Mouse (Mus musculus): Measurements from ENCODE around the gene C8g.
A peak's percentile ranks its signal among the peaks of the same experiment; 100 is the strongest.

C8g gene

DNA sequence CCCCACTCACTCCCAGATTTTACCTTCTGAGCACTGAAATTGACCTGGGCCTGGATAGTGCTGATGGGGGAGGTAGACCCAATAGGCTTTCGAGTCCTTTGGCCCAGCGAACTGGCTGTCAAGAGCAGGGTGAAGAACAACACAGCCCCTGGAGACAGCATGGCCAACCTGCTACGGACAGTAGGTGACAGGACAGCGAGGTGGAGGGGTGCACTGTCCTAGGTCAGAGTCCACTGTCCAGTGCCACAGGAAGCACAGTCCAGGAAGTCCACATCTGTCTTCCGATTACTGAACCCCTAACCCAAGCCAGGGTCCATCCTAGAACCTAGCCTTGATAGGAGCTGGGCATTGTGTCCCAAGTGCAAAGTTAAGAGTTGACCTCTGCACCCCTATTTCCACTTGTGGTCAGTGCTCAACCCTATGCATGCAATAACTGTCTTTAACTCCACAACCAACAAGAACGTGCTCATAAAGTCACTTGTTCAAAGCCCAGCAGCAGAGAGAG is 1.4 kb downstream of the C8g start:
- DNase-seq = no peak

DNA sequence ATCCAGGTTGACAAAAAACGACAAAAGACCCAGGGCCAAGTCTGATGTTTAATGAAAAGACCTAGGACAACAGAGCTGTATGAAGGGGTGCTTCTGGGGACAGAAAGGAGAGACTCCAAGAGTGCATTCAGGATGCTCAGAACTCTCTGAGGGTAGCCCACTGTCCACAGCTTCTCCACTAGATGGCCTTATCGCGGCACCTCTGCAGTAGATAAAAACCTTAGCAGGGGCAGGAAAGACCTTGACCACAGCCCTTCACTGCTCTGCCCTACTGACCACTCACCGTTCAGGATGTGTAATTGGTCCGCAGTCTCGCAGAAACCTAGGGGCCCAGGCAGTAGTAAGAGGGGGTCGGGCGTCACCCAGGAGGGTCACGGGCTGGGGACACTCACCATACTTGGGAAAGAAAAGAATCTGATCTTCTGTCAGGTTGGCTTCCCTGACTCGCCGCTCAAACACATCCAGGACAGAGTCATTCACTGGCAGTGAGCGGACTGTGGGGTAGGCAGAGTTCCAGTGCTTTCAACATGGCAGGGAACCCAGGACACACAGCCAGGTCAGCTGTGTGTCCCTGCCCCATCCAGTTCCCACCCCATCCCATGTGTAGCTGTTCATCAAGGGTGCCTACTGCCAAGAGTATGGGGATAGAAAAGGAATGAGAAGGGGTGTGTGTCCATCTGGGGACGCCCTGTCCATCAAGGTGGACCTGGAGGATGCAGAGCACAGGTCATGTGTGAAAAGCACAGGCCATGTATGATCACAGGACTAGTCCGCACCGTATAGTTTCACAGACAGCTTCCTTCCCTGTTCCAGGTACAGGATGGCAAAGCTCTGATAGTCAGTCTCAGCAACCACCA is 2.7 kb downstream of the C8g start:
- DNase-seq = peak; percentile 59

DNA sequence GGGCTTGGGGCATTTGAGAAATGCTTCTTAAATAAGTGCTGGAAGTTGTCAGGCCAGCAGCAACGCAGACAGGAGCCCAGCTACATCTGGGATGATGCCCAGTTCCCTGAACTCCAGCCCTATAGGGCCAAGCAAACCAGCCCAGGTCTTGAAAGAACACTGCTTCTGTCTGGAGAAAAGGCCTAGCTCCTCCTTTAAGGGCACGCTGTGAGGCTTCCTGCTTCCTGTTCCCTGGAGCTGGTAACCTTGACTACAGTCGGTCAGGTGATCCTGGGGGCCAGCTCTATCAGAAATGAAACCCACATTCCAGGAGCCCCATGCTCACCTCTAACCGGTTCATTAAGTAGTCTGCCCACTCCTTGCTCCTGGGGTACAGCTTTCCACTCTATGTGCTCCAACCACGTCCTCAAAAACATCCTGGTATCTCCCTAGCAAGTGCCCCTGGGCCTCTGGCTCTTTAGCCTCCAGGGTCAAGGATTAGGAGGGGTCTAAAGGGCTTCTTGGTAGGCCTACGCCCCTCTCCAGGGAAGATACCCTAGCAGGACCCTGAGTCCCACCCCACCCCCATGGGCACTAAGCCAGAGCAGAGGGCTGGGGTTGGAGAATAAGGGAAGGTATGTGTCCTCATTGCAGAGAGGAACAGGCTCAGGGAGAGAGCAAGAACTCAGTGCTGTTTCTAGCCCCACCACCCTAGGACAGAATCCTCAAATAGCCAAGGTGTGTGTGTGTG is 3.5 kb downstream of the C8g start:
- peak; percentile 65 for DNase-seq

DNA sequence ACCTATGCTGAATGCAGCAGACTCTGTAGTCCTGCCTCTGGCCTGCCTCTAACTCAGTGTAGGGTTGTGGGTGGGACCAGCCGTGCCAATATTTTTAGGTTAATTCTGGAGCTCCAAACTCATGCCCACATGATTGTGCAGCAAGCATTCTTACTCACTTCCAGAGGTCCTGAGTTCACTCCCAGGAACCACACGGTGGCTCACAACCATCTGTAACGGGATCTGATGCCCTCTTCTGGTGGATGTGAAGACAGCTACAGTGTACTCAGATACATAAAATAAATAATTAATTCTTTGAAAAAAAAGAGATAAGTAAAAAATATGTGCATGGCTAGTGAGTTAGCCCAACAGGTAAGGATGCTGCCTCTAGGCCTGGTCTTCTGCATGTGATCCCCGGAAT is 5.1 kb downstream of the C8g start:
- peak; percentile 76 for DNase-seq

DNA sequence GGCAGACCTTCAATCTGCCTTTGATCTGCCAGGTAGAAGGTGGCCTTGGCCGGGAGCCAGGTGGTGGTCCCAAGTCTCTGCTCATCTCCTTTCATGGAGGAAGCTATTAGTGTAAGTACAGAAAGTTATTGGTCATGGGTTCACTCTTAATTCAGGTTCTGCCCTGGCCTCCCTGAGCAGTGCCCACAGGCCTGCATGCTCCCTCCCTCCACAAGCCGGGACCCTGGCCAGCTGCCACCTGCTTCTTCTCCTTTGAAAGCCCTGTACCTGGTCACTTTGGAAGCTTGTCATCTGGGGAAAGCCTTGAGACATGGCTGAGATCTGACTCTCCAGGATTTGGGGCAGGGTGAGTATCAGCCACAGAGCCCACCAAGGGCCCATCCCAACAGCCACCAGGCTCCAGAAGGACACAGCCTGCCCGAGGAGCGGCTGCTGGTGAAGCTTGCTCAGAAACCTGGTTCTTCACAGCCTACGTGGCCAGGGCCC is 8.0 kb downstream of the C8g start, which contains the start of gene Lcn12:
TSS of gene Lcn12 (minus strand) at position 436 of the 486 bp plus-strand sequence.
- DNase-seq = peak; percentile 85

DNA sequence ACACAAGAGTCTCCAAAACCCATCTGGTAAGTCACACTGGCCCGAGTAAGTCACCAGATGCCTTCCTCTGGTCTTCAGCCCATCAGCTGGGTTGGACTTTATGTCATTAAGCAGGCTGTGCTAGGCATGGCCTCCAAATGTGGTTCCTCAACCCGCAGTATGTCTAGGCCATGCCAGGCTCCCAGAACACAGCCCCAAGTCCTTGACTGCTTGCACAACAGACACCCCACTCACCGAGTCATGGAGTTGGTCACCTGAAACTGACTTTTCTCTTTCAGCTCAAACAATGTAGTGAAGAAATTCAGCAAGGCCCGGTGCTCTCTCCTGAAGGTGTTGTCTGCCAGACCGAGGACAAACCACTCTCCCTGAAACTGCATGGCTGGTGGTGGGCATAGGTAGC is 8.5 kb downstream of the C8g start:
- no peak for DNase-seq

DNA sequence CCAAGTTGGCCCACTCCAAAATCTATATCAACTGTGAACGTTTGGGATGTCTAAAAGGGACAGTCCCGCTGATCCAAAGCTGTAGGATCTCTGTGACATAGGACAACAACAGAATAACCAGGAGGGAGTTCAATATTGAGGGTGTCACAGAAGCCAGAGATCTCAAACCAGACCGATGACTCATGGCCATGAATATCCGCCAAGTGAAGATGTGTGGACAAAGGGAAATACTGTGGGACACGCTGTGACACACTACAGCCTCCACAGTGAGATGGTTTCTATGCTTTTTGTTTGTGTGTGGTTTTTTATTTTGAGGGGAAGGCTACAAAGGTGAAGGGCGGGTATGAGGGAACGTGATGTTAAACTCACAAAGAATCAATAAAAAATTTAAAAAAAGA is 12.8 kb downstream of the C8g start:
- DNase-seq = peak; percentile 74

DNA sequence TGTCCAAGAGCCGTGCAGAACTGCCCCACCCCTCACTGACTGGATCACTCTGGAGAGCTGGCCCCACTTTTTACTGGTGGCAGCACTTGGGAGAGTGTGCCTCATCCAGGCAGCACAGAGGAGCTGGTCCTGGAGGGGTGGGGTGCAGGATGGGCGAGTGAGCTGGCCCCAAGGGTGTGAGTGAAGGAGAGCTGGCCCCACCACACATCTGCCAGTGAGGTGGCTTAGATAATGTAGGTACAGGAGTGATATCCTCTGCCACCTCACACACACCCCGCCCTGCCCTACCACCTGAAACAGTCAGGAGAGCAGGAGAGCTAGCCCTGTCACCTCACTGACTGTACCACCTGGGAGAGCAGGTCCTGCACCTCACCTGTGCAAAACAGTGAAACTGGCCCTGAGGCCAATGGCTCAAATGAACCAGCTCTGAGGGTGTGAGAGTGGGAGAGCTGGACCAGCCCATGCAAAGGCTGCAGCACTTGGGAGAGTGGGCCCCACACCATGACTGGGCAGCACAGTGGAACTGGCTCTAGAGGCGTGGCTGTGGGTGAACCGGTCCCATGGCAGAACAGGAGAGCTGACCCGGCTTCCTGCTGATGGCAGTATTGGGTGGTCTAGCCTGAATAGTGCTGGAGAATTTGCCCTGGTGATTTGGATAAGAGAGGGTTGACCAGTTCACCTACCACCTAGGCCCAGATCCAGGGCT is 13.4 kb downstream of the C8g start:
- no peak for DNase-seq

DNA sequence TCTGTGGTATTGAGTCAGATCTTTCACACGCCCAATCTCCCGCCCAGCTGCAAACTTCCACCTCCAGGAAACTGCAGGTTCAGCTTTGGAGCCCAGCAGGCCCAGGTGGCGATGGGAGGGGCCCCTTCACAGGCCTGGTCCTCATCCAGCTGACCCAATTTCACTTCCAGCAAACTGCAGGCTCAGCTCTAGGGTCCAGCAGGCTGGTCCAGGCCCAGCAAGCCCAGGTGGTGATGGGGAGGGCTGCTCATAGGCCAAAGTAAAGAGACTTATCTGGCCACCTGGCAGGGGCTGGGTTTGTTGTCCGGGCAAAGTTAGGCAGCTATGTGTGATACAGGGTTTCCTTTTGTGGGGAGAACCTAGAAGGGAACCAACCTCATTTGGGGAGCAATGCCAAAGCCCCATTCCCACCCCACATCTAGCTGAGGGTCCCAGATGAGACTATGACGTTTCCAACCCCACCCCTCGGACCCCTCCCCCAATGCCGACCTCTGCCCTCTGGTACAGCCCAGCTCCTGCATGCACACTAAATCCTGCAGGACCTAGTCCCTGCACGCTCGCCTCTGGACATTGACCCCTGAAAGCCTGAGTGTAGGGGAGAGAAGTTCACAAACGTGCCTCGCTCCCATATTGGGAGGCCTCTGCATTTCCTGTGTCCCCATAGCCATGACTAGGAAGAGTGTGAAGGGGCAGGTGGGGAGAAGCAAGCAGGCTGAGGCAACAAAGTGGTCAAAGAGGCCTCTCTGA is 16.4 kb downstream of the C8g start:
- DNase-seq = peak; percentile 98

DNA sequence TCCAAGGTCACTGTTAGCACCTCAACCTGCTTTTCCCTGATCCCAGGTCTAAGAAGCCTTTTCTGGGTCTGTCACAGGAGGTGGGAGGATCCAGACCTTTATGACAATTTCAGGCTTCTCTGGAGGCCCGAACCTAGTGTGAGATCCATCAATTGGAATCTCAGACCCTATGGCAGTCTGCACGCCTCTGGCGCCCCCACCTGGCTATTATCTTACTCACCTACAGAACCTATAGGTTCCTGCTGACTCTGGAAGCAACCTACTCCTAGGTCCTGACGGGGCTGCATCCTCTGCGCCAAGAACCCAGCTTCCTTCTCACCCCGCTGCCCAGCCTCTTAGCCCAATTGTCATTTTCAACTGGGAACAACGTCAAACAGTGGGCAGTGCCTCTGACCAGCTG is 18.6 kb downstream of the C8g start:
- peak; percentile 76 for DNase-seq

DNA sequence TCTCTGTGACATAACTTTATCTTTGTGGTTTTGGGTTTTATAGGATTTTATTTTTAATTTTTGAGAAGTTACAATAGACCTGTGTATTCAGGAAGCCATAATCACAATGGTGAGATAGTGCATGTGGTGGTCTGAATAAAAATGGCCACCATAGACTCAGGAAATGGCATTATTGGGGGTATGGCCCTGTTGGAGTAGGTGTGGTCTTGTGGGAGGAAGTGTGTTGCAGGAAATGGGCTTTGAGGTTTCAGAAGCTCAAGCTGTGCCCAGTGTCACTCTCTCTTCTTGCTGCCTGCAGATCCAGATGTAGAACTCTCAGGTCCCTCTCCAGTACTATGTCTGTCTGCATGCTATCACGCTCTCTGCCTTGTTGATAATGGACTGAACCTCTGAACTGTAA is 21.0 kb downstream of the C8g start:
- DNase-seq = no peak

DNA sequence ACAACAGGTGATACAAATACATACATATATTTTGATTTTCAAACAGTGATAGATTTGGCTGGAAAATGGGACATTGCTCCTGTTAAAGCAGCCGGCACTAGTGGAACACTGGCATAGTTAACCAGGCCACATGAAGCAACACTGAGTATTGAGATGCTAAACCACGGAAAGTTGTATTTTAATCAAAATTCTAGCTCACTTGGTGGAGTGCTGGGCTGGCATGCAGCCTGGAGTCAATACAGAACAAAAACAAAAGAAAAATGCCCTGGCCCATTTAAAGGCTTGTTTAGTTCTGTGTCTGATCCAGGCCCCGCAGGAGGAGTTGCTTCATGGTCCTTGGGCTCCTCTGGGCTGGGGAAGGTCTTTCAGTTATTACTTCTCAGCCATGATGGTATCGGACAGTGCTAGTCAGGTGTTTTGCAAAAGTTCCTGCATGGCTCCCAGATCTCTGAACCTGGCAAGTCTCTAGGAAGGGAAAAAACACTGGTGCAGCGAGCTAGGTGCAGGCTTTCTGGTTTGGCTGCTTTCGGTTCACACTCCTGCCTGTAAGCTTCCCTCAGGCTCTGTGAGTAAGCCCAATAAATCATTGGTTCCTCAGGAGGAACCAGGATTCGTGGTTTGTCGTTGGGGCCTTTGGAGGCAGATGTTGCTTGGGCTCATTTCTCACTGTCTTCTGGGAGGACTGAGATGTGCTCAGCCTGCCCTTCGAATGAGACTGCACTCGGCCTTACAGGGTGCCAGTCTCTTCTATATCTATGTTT is 21.8 kb downstream of the C8g start:
- DNase-seq = no peak

DNA sequence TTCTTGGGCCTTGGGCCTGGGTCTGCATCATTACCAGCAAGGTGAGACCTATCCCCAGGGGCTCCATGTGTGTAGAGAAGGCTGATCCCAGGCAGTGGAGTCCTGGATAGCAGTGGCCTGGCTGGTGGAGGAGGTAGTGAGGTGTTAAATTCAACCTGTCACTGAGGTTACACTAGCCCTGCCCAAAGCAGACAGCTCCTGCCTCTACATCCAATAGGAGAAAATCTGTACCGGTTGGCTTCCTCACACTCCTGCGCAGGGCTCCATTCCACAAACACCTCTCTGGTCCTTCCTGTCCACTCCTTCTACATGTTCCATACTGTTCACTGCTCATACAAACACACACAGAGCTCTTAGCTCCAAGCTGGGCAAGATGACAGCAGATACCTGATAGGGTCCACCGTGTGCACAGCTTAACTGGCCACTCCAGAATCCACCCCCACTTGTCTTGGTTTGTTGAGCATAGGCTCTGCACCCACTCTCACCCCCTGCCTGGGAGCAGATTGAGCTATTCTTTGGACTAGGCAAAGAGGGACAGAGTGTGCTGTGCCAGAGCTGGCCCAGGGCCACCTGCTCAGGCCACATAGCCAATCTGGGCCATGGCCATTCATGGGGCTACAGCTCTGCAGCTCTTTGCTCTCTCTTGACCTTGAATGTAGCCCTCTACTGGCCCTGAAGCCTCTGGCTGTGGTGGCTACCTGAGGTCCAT is 23.4 kb downstream of the C8g start:
- DNase-seq = peak; percentile 99

DNA sequence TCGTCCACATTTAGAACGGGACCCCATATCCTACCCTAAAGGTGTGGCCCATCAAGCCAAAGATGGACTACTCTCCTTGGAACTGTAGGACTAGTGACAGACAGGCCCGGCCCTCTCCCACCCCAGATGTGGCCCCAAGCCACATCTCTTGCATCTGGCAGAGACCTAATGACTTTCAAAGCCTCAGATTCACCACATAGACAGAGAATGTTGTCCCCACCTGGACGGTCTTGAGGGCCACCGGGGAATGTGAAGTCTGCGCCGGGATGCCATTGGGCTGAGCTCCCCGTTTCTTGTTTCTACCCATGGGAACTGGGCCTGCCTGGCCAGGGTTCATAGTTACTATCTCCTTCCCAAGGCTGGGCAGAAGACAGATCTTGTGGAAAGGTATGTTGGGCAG is 24.0 kb downstream of the C8g start:
- no peak for DNase-seq

DNA sequence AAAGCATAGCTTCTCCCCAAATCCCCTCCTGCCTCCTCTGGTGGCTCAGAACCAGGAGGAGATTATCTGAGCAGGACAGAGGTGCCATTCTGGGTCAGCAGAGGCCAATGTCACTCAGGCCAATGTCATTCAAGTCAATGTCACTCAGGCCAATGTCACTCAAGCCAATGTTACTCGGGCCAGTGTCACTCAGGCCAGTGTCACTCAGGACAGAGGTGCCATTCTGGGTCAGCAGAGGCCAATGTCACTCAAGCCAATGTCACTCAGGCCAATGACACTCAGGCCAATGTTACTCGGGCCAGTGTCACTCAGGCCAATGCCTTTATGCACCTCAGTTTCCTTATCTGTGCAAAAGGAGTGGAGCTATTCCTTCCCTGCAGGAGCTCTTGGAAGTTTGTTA is 29.0 kb downstream of the C8g start:
- DNase-seq = no peak

DNA sequence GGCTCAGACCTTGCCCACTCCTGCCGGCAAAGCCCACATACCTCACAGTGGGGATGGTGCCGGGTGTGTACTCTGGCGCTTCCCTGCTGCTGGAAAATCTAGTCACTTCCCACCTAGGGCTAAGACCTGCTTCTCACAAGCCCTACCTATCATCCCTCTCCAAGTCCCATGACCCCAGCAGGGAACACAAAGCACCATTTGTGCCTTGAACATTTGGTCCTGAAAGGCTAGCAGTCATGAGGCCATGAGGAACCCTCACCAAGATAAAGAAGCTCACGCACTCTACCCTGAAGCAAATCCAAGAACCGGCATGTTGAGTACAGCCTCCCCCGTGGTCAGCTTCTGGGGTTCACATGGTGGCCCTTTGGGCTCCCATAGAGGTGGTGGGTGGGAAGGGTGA is 31.6 kb downstream of the C8g start, which contains the start of gene Ptgds:
TSS of gene Ptgds (minus strand) at position 78 of the 400 bp plus-strand sequence.
- DNase-seq = no peak

DNA sequence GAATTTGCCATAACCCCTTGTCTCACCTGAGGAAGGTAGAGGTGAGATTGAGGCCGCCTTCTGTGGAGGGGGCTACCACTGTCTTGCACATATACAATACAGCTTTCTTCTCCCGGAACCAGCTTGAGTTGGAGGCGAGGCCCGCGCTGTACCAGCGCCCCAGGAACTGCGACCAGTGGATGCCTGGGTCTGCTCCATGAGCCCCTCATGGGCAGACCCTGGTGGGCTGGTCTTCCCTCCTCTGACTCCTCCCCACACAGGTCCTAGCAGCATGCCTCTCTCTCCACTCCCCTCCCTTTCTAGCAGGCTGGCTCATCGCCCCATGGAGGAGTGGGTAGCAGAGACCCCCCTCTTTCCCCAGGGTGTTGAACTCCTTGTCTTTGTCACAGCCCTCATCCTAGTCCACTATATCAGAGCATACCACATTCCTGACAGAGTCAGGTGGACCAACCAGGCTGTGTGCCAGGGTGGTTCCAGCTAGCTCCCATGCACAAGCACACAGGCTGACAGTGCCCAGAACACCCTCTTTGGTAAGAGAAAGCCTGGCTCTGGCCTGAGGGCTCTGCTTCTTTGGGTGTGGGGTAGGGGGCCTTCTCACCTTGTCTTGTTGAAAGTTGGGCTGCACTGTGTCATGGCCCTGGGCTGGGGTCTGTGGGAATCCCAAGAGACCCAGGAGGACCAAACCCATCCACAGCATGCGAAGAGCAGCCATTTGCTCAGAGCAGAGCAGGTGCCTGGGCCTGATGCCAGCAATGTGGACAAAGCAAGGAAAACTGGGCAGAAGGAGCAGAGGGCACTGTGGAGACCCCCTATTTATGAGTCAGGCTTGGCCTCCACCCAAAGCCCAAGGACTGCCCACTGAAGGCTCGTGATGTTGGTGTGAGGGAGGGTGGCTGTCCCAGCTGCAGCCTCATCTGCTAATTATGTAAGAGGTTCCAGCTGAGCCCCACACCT is 32.3 kb downstream of the C8g start:
- peak; percentile 82 for DNase-seq

DNA sequence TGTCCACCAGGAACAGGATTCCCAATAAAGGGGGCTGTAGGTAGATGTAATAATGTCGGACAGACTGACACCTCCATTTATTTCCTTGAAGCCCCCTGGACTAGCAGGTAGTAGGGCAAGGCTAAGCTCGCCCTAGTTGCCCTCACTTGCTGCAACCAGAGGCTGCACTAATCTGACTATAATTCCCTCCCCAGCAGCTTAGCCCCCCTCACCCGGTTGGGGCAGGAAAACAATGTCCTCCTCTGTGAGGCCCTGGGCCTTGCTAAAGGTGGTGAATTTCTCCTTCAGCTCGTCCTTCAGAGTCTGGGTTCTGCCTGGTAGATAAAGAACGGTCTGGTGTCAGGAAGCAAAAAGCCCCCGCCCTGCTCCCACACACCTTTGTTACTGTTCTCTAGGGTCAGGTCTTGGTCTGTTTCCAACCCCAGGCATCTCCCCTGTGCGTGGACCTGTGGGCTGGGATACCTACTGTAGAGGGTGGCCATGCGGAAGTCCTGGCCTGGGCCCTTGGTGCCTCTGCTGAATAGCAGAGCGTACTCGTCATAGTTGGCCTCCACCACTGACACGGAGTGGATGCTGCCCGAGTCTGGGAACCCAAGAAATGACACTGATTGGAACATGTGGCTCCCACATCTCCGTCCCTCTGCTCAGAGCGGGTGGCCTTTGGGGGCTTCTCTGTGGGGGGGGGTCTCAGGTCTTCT is 33.8 kb downstream of the C8g start:
- DNase-seq = peak; percentile 54
